Mouse (Mus musculus) layer of hippocampus, postnatal 14 days (tissue): Measurements from ENCODE around the gene Sema7a. TPM values are rescaled to one million over a fixed set of nuclear protein-coding genes. Genes with fewer than 3 reads are reported as not detected.

ENCODE experiments used
- DNase-seq, 2 experiments: peaks; one replicate each; pipeline ENCODE4 v3.0.0; 2021 to 2022; ENCODE audit warnings: low spot score in 2 of 2, mixed read lengths in 1 of 2
- total RNA-seq, 2 experiments: library from RNA; stranded (reverse); gene quantifications; 2 replicates each; pipeline ENCODE4 v1.2.3; 2021

Gene Sema7a
- total RNA-seq, 2 experiments from 2014 or later: 95.4 to 102 TPM

- DNase-seq: no peak
These were observed 68.6 kb downstream of the Sema7a start for GRCm38 (mm10) chr9:58008336-58009014.

GRCm38 (mm10) chr9:58009015-58009362 is 69.1 kb downstream of the Sema7a start:
- DNase-seq: peak; percentile 60 to 80

GRCm38 (mm10) chr9:58009588-58009987 is 69.7 kb downstream of the Sema7a start:
- no peak for DNase-seq

GRCm38 (mm10) chr9:58011027-58011426 is 71.1 kb downstream of the Sema7a start:
- DNase-seq: no peak

- no peak for DNase-seq
These were observed 71.6 kb downstream of the Sema7a start for GRCm38 (mm10) chr9:58011552-58011951.

Other genes with a start within 250 kb of the Sema7a start
- gene Edc3, start 231.6 kb upstream of the Sema7a start, total RNA-seq: 10 to 100 TPM; 12.8 to 14.2 TPM
- gene Clk3, start 174.3 kb upstream of the Sema7a start, total RNA-seq: 10 to 100 TPM; 65.6 to 82.9 TPM
- gene Arid3b, start 103.3 kb upstream of the Sema7a start, total RNA-seq: 1 to 10 TPM; 7.0 to 8.9 TPM
- gene Ubl7, start 29.1 kb upstream of the Sema7a start, total RNA-seq: 10 to 100 TPM; 97.5 to 98.6 TPM
- 1 to 10 TPM; 1.1 to 2.4 TPM for gene Cyp11a1, start 66.3 kb downstream of the Sema7a start, total RNA-seq
- gene Stra6, start 123.7 kb downstream of the Sema7a start, total RNA-seq: 10 to 100 TPM in 1 of 2 experiments, 1 to 10 TPM in 1; 6.3 to 10.8 TPM
- gene Ccdc33, start 178.7 kb downstream of the Sema7a start, total RNA-seq: 1 to 10 TPM in 1 of 2 experiments, under 1 TPM in 1; 0.64 to 1.7 TPM